Mouse (Mus musculus): ENCODE data around the gene Ube2dnl1. TPM values are rescaled to one million over a fixed set of nuclear protein-coding genes. Genes with fewer than 3 reads are reported as not detected.

Gene Ube2dnl1
- polyA plus RNA-seq (2015; fragmentation: Nextera tagmentation; extraction: Ambion mirVana): not detected in 2 replicates

DNA sequence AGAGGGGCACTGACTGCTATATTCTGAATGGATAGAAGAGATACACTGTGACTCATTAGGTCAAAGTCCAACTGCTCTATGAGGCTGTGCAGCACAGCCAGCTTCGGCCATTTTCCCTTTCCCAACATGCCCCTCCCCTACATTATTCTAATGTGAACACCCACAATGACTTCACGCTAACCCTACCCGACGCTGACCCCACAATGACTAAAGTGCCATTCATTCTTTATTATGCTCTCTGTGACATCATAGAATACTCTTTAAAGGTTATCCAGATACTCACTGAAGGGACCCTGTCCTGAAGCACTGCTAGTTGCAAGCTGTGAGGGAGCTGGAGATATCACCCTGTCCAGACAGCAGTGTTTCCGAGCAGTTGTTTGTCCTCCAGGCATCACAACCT lies at the start of gene Ube2dnl1:
TSS of gene Ube2dnl1 (plus strand) at position 301 of the 400 bp plus-strand sequence.
- Histone ChIP-seq H3K9ac (no peak within 1 kb of the TSS), H3K4me3 (replicated peaks) (no peak within 1 kb of the TSS), H3K27ac (replicated peaks) (no peak within 1 kb of the TSS), H3K4me2 (no peak within 1 kb of the TSS), H3K4me1 (replicated peaks) (no peaks in the 10 kb centered on the region), H3K36me3 (replicated peaks) (no peaks in the 10 kb centered on the region), H3K9me3 (replicated peaks) (no peaks in the 10 kb centered on the region), H3K27me3 (no peaks in the 10 kb centered on the region)
- WGBS (ENCODE audit: insufficient replicate concordance): 70% methylated on average over 5 of the region's 5 CpGs
- ATAC-seq (ENCODE audit: insufficient read depth): no peak

DNA sequence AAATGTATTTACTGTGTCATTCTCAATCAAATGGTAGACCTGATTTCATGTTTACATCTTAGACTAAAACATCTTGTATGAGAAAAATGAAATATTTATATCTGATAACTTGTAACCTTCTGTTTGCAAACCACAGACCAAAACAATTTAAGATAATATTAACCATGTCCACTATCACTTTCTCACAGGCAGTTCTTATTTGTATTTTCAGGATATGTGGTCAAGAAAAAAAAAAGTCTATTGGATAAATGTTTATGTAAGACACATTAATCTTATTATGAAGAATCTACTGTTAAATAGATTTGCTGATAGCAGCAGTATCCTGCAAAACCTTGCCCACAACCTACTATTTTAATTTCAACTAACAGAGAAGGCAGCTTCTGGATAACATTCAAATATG lies 9.3 kb upstream of the Ube2dnl1 start:
- Histone ChIP-seq H3K4me2 (no peak overlapping the region), H3K4me3 (replicated peaks) (no peak overlapping the region), H3K4me1 (replicated peaks) (no peaks in the 10 kb centered on the region), H3K27me3 (no peaks in the 10 kb centered on the region), H3K9me3 (replicated peaks) (no peaks in the 10 kb centered on the region), H3K36me3 (replicated peaks) (no peaks in the 10 kb centered on the region), H3K9ac (no peak overlapping the region), H3K27ac (replicated peaks) (no peak overlapping the region)
- no peak for ATAC-seq (ENCODE audit: insufficient read depth)

DNA sequence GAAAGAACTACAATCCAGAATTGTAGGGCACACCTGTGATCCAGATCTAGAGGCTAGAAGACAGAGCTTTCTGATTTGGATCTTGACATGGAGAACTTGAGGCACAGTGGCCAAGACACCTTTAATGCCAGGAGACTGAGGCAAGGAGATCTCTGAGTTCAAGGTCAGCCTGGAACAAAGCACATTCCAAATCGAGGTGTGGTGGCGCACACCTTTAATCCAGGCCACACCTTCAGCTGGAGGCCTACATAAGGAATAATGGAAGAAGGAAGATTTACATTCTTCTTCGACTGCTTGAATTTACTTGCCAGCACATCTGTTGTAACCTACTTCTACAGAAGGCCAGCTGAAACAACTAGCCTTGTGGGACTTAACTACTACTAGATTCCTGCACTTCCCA lies 7.3 kb upstream of the Ube2dnl1 start:
- 57% methylated on average over 3 of the region's 3 CpGs for WGBS (ENCODE audit: insufficient replicate concordance)

DNA sequence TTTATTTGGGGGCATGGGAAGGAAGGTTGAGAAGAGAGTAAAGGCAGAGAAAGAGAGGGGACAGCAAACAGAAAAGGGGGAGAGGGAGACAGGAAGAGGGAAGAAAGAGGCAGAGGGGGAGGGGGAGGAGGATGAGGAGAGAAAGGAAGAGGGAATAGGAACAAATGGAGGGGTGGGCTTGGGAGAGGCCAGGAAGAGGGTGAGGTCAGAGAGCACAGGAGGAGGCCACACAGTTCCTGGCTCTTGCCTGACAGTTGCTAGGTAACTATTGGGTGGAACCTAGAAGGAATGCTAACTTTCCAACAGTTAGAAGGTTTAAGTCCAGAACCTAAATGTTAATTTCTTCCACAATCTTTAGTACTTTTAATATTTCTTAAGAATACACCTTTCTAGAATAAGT lies 1.4 kb upstream of the Ube2dnl1 start:
- Histone ChIP-seq H3K36me3 (replicated peaks) (no peaks in the 10 kb centered on the region), H3K9me3 (replicated peaks) (no peaks in the 10 kb centered on the region), H3K4me1 (replicated peaks) (no peaks in the 10 kb centered on the region), H3K27me3 (no peaks in the 10 kb centered on the region), H3K9ac (no peak overlapping the region), H3K4me2 (no peak overlapping the region), H3K27ac (replicated peaks) (no peak overlapping the region), H3K4me3 (replicated peaks) (no peak overlapping the region)
- no peak for ATAC-seq (ENCODE audit: insufficient read depth)

More for the DNA sequence above, 7.3 kb upstream of the Ube2dnl1 start:
- Histone ChIP-seq H3K4me2 (no peak overlapping the region), H3K27ac (replicated peaks) (no peak overlapping the region), H3K36me3 (replicated peaks) (no peaks in the 10 kb centered on the region), H3K4me3 (replicated peaks) (no peak overlapping the region), H3K27me3 (no peaks in the 10 kb centered on the region), H3K4me1 (replicated peaks) (no peaks in the 10 kb centered on the region), H3K9me3 (replicated peaks) (no peaks in the 10 kb centered on the region), H3K9ac (no peak overlapping the region)
- ATAC-seq (ENCODE audit: insufficient read depth): no peak

DNA sequence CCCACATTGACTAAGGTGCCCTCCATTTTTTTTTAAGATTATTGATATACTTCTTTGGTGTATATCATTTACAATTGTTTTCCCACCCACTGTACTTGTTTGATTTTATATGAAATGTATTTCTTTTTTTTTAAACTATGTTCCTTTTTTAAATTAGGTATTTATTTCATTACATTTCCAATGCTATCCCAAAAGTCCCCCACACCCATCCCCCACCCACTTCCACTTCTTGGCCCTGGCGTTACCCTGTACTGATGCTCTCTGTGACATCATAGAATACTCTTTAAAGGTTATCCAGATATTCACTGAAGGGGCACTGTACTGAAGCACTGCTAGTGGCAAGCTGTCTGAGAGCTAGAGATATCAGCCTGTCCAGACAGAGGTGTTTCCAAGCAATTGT lies 2.5 kb downstream of the Ube2dnl1 start, which contains the start of gene Ube2dnl2:
TSS of gene Ube2dnl2 (plus strand) at position 301 of the 400 bp plus-strand sequence.
- Histone ChIP-seq H3K9ac (no peak within 1 kb of the TSS), H3K4me3 (replicated peaks) (no peak within 1 kb of the TSS), H3K9me3 (replicated peaks) (no peaks in the 10 kb centered on the region), H3K27me3 (no peaks in the 10 kb centered on the region), H3K27ac (replicated peaks) (no peak within 1 kb of the TSS), H3K4me1 (replicated peaks) (no peaks in the 10 kb centered on the region), H3K36me3 (replicated peaks) (no peaks in the 10 kb centered on the region), H3K4me2 (no peak within 1 kb of the TSS)
- no peak for ATAC-seq (ENCODE audit: insufficient read depth)
- 67% methylated on average over 1 of the region's 1 CpGs for WGBS (ENCODE audit: insufficient replicate concordance)

DNA sequence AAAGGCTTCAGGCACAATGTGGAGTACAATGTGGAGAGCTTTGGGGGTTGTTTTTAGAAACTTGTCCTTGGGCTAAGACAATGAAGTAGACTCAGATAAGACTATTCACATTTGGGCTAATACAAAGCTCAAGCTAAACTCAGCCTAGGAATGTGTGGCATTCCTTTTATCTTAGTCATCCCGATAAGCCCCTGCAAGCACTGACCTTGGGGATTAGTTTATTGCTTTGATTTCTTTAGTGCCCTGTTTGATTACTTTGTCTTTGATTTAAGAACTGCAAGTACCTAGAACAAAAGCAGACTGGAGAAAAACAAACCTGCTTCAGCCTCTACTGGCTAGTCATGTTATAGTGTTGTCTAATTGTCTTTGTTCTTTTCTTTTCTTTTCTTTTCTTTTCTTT lies 50.3 kb downstream of the Ube2dnl1 start:
- H3K36me3 ChIP-seq (replicated peaks): no peaks in the 10 kb centered on the region
- H3K4me2 ChIP-seq: no peak overlapping the region
- no peak overlapping the region for H3K9ac ChIP-seq
- no peak overlapping the region for H3K27ac ChIP-seq (replicated peaks)
- no peaks in the 10 kb centered on the region for H3K27me3 ChIP-seq
- H3K9me3 ChIP-seq (replicated peaks): no peaks in the 10 kb centered on the region
- no peak overlapping the region for H3K4me3 ChIP-seq (replicated peaks)
- WGBS (ENCODE audit: insufficient replicate concordance): 28% methylated on average over 1 of the region's 1 CpGs
- ATAC-seq (ENCODE audit: insufficient read depth): no peak
- H3K4me1 ChIP-seq (replicated peaks): no peaks in the 10 kb centered on the region

Other genes starting within 250 kb of the Ube2dnl1 start
- gene Ube2dnl2, start 2.6 kb downstream of the Ube2dnl1 start, polyA plus RNA-seq (2015; fragmentation: Nextera tagmentation; extraction: Ambion mirVana): not detected in 2 replicates

Data from liver, embryonic 15.5 days (tissue).